ENCODE assay signal across 25 mouse cellular contexts in genomic region chr10:45872007-45872890, GRCm38 (mm10).
DNase-seq lines count a peak whose midpoint lies in the region; ATAC-seq and TF ChIP-seq lines count a peak whose summit lies in the region.
"Had no signal": no experiment of that assay in that cellular context is flagged by ENCODE, and none has a peak within 500 bp of the region (broad histone marks: within the 10 kb centered on the region; RNA-seq: fewer than 3 reads in every experiment).

No protein-coding gene starts in this region.

- no peak overlapping the region for H3K4me2 ChIP-seq in hindbrain, postnatal 0 days (ENCODE audit: low read depth, low read length)
- H3K4me2 ChIP-seq in kidney, postnatal 0 days (ENCODE audit: low read length) = no peak overlapping the region
- no peak overlapping the region for H3K4me2 ChIP-seq in embryonic facial prominence, embryonic 14.5 days (ENCODE audit: low read depth, low read length)
- H3K4me2 ChIP-seq in limb, embryonic 13.5 days (replicated peaks) = no peak overlapping the region
- no peak overlapping the region for H3K4me2 ChIP-seq in forebrain, embryonic 11.5 days (ENCODE audit: low read depth, low read length, severe bottlenecking)
- H3K4me2 ChIP-seq: heart, embryonic 12.5 days had no signal

- no peaks in the 10 kb centered on the region for H3K9me3 ChIP-seq in hindbrain, postnatal 0 days (ENCODE audit: low read length)
- H3K9me3 ChIP-seq in hindbrain, embryonic 10.5 days = no peaks in the 10 kb centered on the region
- H3K9me3 ChIP-seq in kidney, postnatal 0 days (replicated peaks; ENCODE audit: low read length) = no peaks in the 10 kb centered on the region
- no peaks in the 10 kb centered on the region for H3K9me3 ChIP-seq in embryonic facial prominence, embryonic 14.5 days (ENCODE audit: control insufficient read depth, low read length)
- H3K9me3 ChIP-seq in limb, embryonic 13.5 days = no peaks in the 10 kb centered on the region
- no peaks in the 10 kb centered on the region for H3K9me3 ChIP-seq in forebrain, embryonic 11.5 days (ENCODE audit: control insufficient read depth, low read length)

- no peaks in the 10 kb centered on the region for H3K27me3 ChIP-seq in hindbrain, postnatal 0 days (ENCODE audit: insufficient read depth, low read length)
- H3K27me3 ChIP-seq in hindbrain, embryonic 10.5 days (ENCODE audit: insufficient read depth, poor library complexity, severe bottlenecking) = no peaks in the 10 kb centered on the region
- H3K27me3 ChIP-seq in kidney, postnatal 0 days (ENCODE audit: insufficient read depth, low read length) = no peaks in the 10 kb centered on the region
- H3K27me3 ChIP-seq in kidney, adult 2 months (replicated peaks; ENCODE audit: control insufficient read depth, insufficient read depth, low read length) = no peaks in the 10 kb centered on the region
- no peaks in the 10 kb centered on the region for H3K27me3 ChIP-seq in embryonic facial prominence, embryonic 14.5 days (replicated peaks; ENCODE audit: control insufficient read depth, insufficient read depth, low read length)
- H3K27me3 ChIP-seq in limb, embryonic 13.5 days = no peaks in the 10 kb centered on the region
- H3K27me3 ChIP-seq in forebrain, embryonic 11.5 days (ENCODE audit: control insufficient read depth, insufficient read depth, low read length) = no peaks in the 10 kb centered on the region
- H3K27me3 ChIP-seq: heart, embryonic 12.5 days had no signal

- no peaks in the 10 kb centered on the region for H3K36me3 ChIP-seq in hindbrain, postnatal 0 days (ENCODE audit: insufficient read depth, low read length)
- H3K36me3 ChIP-seq in hindbrain, embryonic 10.5 days = no peaks in the 10 kb centered on the region
- no peaks in the 10 kb centered on the region for H3K36me3 ChIP-seq in kidney, postnatal 0 days (ENCODE audit: insufficient read depth, low read length)
- H3K36me3 ChIP-seq in kidney, adult 2 months (ENCODE audit: control insufficient read depth, insufficient read depth, low read length) = no peaks in the 10 kb centered on the region
- no peaks in the 10 kb centered on the region for H3K36me3 ChIP-seq in embryonic facial prominence, embryonic 14.5 days (ENCODE audit: control insufficient read depth, insufficient read depth, low read length)
- no peaks in the 10 kb centered on the region for H3K36me3 ChIP-seq in limb, embryonic 13.5 days
- H3K36me3 ChIP-seq in forebrain, embryonic 11.5 days (ENCODE audit: control insufficient read depth, insufficient read depth, low read length) = no peaks in the 10 kb centered on the region
- H3K36me3 ChIP-seq: heart, embryonic 12.5 days; midbrain, embryonic 10.5 days had no signal

- ATAC-seq in hindbrain, postnatal 0 days = no peak
- ATAC-seq in kidney, postnatal 0 days (replicated peaks; ENCODE audit: low FRiP score, low read depth) = no peak
- ATAC-seq in embryonic facial prominence, embryonic 14.5 days (ENCODE audit: low read depth) = no peak
- ATAC-seq in limb, embryonic 13.5 days (ENCODE audit: low FRiP score, low read depth) = peak; percentile 55; the same call in 1 of the 2 replicates
- no peak for ATAC-seq in forebrain, embryonic 11.5 days (replicated peaks; ENCODE audit: low FRiP score)
- ATAC-seq: CD4-positive, CD25-positive, alpha-beta regulatory T cell, adult 4 months; forebrain, embryonic 14.5 days had no signal

- no peak for TF ChIP-seq CTCF in hindbrain, postnatal 0 days (IDR thresholded peaks at IDR 0.05; ENCODE audit: low read depth)
- TF ChIP-seq CTCF in kidney, postnatal 0 days (IDR thresholded peaks at IDR 0.05; ENCODE audit: low read depth) = no peak
- TF ChIP-seq CTCF in kidney, adult 2 months (conservative IDR thresholded peaks at IDR 0.05; ENCODE audit: insufficient read depth, insufficient read length, low read depth, low read length) = no peak

- TF ChIP-seq POLR2A in kidney, adult 2 months (IDR thresholded peaks at IDR 0.05; ENCODE audit: low read depth, low read length) = no peak

- H3K9ac ChIP-seq in hindbrain, postnatal 0 days (replicated peaks; ENCODE audit: low read length) = no peak overlapping the region
- no peak overlapping the region for H3K9ac ChIP-seq in kidney, postnatal 0 days (ENCODE audit: low read depth, low read length)
- H3K9ac ChIP-seq in embryonic facial prominence, embryonic 14.5 days (ENCODE audit: low read depth, low read length) = no peak overlapping the region
- no peak overlapping the region for H3K9ac ChIP-seq in limb, embryonic 13.5 days
- H3K9ac ChIP-seq in forebrain, embryonic 11.5 days (ENCODE audit: low read length) = no peak overlapping the region
- H3K9ac ChIP-seq: heart, embryonic 12.5 days; liver, embryonic 14.5 days had no signal

- no peak overlapping the region for H3K4me3 ChIP-seq in hindbrain, postnatal 0 days (ENCODE audit: low read length)
- H3K4me3 ChIP-seq in hindbrain, embryonic 10.5 days = no peak overlapping the region
- H3K4me3 ChIP-seq in kidney, postnatal 0 days (replicated peaks; ENCODE audit: low read depth, low read length) = no peak overlapping the region
- H3K4me3 ChIP-seq in kidney, adult 2 months (ENCODE audit: insufficient read depth, low read depth, low read length) = no peak overlapping the region
- H3K4me3 ChIP-seq in embryonic facial prominence, embryonic 14.5 days (ENCODE audit: low read depth, low read length) = no peak overlapping the region
- H3K4me3 ChIP-seq in limb, embryonic 13.5 days = no peak overlapping the region
- H3K4me3 ChIP-seq in forebrain, embryonic 11.5 days (ENCODE audit: low read depth, low read length) = no peak overlapping the region
- H3K4me3 ChIP-seq: heart, embryonic 12.5 days; midbrain, embryonic 10.5 days; myocyte had no signal

- no peaks in the 10 kb centered on the region for H3K4me1 ChIP-seq in hindbrain, postnatal 0 days (ENCODE audit: insufficient read depth, low read length)
- peaks cover 13% of the 10 kb centered on the region for H3K4me1 ChIP-seq in hindbrain, embryonic 10.5 days (replicated peaks)
- 0 out of 2 replicates have a peak, but pooled peaks cover 2% of the 10 kb centered on the region for H3K4me1 ChIP-seq in kidney, postnatal 0 days (replicated peaks; ENCODE audit: insufficient read depth, low read length)
- H3K4me1 ChIP-seq in kidney, adult 2 months (ENCODE audit: control insufficient read depth, insufficient read depth, low read length) = no peaks in the 10 kb centered on the region
- H3K4me1 ChIP-seq in embryonic facial prominence, embryonic 14.5 days (ENCODE audit: control insufficient read depth, insufficient read depth, low read length) = peaks cover 16% of the 10 kb centered on the region
- H3K4me1 ChIP-seq in limb, embryonic 13.5 days = peaks cover 33% of the 10 kb centered on the region
- no peaks in the 10 kb centered on the region for H3K4me1 ChIP-seq in forebrain, embryonic 11.5 days (replicated peaks; ENCODE audit: control insufficient read depth, insufficient read depth, low read length)
- H3K4me1 ChIP-seq: heart, embryonic 12.5 days had no signal

- DNase-seq in hindbrain, postnatal 0 days (ENCODE audit: low spot score) = peak; percentile 19
- DNase-seq in hindbrain, embryonic 10.5 days (ENCODE audit: low spot score) = no peak
- no peak for DNase-seq in kidney, postnatal 0 days (ENCODE audit: low spot score)
- no peak for DNase-seq in kidney, adult 2 months
- peak; percentile 45 for DNase-seq in embryonic facial prominence, embryonic 14.5 days (ENCODE audit: low spot score)
- DNase-seq in cerebellum, adult 11 months = no peak
- no peak for DNase-seq in forebrain, embryonic 11.5 days (ENCODE audit: low spot score)
- DNase-seq: adrenal gland, postnatal 25 days; cerebellum, adult 18-20 months; gastrocnemius, postnatal 25 days; heart, adult 18-20 months; heart, postnatal 4 days; kidney, postnatal 25 days; liver; lung, adult 2 months; lung, postnatal 10 days; thymus, adult 2 months; thymus, postnatal 36 days had no signal

- 85% methylated on average over 4 of the region's 4 CpGs for WGBS in hindbrain, postnatal 0 days
- WGBS in hindbrain, embryonic 10.5 days = 86% methylated on average over 4 of the region's 4 CpGs
- WGBS in kidney, postnatal 0 days = 59% methylated on average over 4 of the region's 4 CpGs
- WGBS in kidney, adult 2 months = 44% methylated on average over 4 of the region's 4 CpGs
- WGBS in embryonic facial prominence, embryonic 14.5 days = 63% methylated on average over 4 of the region's 4 CpGs
- 48% methylated on average over 4 of the region's 4 CpGs for WGBS in limb, embryonic 13.5 days
- WGBS in forebrain, embryonic 11.5 days = 89% methylated on average over 4 of the region's 4 CpGs

- no peak overlapping the region for H3K27ac ChIP-seq in hindbrain, postnatal 0 days
- no peak overlapping the region for H3K27ac ChIP-seq in hindbrain, embryonic 10.5 days
- H3K27ac ChIP-seq in kidney, postnatal 0 days = peak overlapping the region; percentile 75
- no peak overlapping the region for H3K27ac ChIP-seq in kidney, adult 2 months (ENCODE audit: insufficient read depth, low read depth, low read length)
- H3K27ac ChIP-seq in embryonic facial prominence, embryonic 14.5 days (replicated peaks; ENCODE audit: low read depth, low read length) = peak overlapping the region; percentile 28; the same call in 1 of the 2 replicates
- peak overlapping the region; percentile 64; the same call in 1 of the 2 replicates for H3K27ac ChIP-seq in limb, embryonic 13.5 days
- no peak overlapping the region for H3K27ac ChIP-seq in forebrain, embryonic 11.5 days (ENCODE audit: low read depth, low read length)
- H3K27ac ChIP-seq: liver, embryonic 14.5 days; midbrain, embryonic 10.5 days had no signal

Comparison
In these comparisons a context has a peak if more than half of its experiments do, and no peak if none do; other contexts are left out.
1. DNase-seq: peak in hindbrain, postnatal 0 days (single experiment) and embryonic facial prominence, embryonic 14.5 days (single experiment); none in hindbrain, embryonic 10.5 days (single experiment), kidney, postnatal 0 days (single experiment), kidney, adult 2 months (single experiment), cerebellum, adult 11 months (single experiment) and forebrain, embryonic 11.5 days (single experiment).
2. H3K27ac ChIP-seq: peak in kidney, postnatal 0 days (single experiment), embryonic facial prominence, embryonic 14.5 days (single experiment) and limb, embryonic 13.5 days (single experiment); none in hindbrain, postnatal 0 days (single experiment), hindbrain, embryonic 10.5 days (single experiment), kidney, adult 2 months (single experiment) and forebrain, embryonic 11.5 days (single experiment).